Mouse (Mus musculus) hindbrain, embryonic 16.5 days (tissue): ENCODE data around the gene 1110008P14Rik. TPM values are rescaled to one million over a fixed set of nuclear protein-coding genes. Genes with fewer than 3 reads are reported as not detected.

Experiments
- ATAC-seq: fragments of 200-750 bp; cut with Nextera tagmentation; 2 replicates; pipeline ENCODE4 v1.8.0; 2017; ENCODE audit warnings: moderate TSS enrichment, moderate library complexity
- H3K27ac ChIP-seq: fragments of 300-500 bp; sonication (generic); 2 replicates; pipeline ENCODE4 v1.5.1; 2014; ENCODE audit warnings: low read depth, mild to moderate bottlenecking, control low read depth, low read length, moderate library complexity
- H3K27me3 ChIP-seq: fragments of 300-500 bp; sonication (generic); replicated peaks from 2 replicates; pipeline ENCODE4 v1.6.1; 2014; ENCODE audit warnings: low read length; ENCODE audit not compliant: control insufficient read depth, insufficient read depth
- H3K36me3 ChIP-seq: fragments of 300-500 bp; sonication (generic); 2 replicates; pipeline ENCODE4 v1.6.1; 2014; ENCODE audit warnings: mild to moderate bottlenecking, low read length, moderate library complexity, mixed read lengths; ENCODE audit not compliant: control insufficient read depth, insufficient read depth
- H3K4me1 ChIP-seq: fragments of 300-500 bp; sonication (generic); 2 replicates; pipeline ENCODE4 v1.6.1; 2014; ENCODE audit warnings: low read depth, low read length; ENCODE audit not compliant: control insufficient read depth, insufficient read depth
- H3K4me2 ChIP-seq: fragments of 300-500 bp; sonication (generic); 2 replicates; pipeline ENCODE4 v1.6.1; 2014; ENCODE audit warnings: mild to moderate bottlenecking, low read length, control low read depth, moderate library complexity
- H3K4me3 ChIP-seq: fragments of 300-500 bp; sonication (generic); 2 replicates; pipeline ENCODE4 v1.5.1; 2014; ENCODE audit warnings: mild to moderate bottlenecking, low read length, control low read depth, moderate library complexity
- H3K9ac ChIP-seq: fragments of 300-500 bp; sonication (generic); 2 replicates; pipeline ENCODE4 v1.6.1; 2014; ENCODE audit warnings: low read depth, mild to moderate bottlenecking, control low read depth, low read length, moderate library complexity
- H3K9me3 ChIP-seq: fragments of 300-500 bp; sonication (generic); 2 replicates; pipeline ENCODE4 v1.6.1; 2014; ENCODE audit warnings: mild to moderate bottlenecking, low read length, moderate library complexity; ENCODE audit not compliant: control insufficient read depth
- WGBS: fragments of 180-500 bp; shearing (Covaris S2); extraction: QIAGEN DNeasy Blood & Tissue Kit; methylation state at CpG from one replicate; pipeline ENCODE4 v1.1.7; 2014; 5-methylcytosine and 5-hydroxymethylcytosine counted together
- polyA plus RNA-seq: library from polyadenylated mRNA; unstranded; fragments of >200 nt; fragmentation: Nextera tagmentation; extraction: Ambion mirVana; gene quantifications from 2 replicates; pipeline ENCODE4 v1.2.1, GENCODE M21; 2015

1110008P14Rik gene
- polyA plus RNA-seq, 1 experiment from 2014 or later: 196 TPM

DNA sequence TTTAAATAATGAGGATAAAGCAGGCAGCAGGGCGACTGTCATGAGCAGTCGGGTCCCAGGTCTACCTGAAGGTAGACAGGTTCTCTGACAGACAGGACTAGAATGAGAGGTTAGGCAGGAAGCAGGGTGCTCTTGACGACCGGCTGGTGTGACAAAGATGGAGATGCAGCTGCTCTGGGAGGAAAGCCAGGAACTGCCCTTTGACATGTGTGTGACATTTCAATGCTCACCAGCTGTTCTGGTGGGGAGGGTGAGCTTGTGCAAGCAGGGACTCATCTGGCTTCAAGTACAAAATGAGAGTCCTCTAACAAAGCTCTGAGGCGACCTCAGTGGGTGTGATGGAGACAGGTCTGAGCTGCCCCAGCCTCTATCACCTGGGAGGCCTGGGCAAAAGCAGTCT lies 32.2 kb upstream of the 1110008P14Rik start:
- 78% methylated on average over 5 of the region's 5 CpGs for WGBS
- Histone ChIP-seq H3K27me3 (no peaks in the 10 kb centered on the region), H3K4me1 (no peaks in the 10 kb centered on the region), H3K4me3 (no peak overlapping the region), H3K4me2 (no peak overlapping the region), H3K36me3 (peaks cover 38% of the 10 kb centered on the region), H3K9me3 (no peaks in the 10 kb centered on the region), H3K9ac (no peak overlapping the region), H3K27ac (no peak overlapping the region)
- no peak for ATAC-seq

- WGBS: 96% methylated on average over 6 of the region's 6 CpGs
- H3K36me3 ChIP-seq: peaks cover 31% of the 10 kb centered on the region
- no peak overlapping the region for H3K27ac ChIP-seq
- H3K27me3 ChIP-seq: no peaks in the 10 kb centered on the region
- H3K4me2 ChIP-seq: no peak overlapping the region
- ATAC-seq: no peak
- H3K9me3 ChIP-seq: no peaks in the 10 kb centered on the region
- H3K4me1 ChIP-seq: no peaks in the 10 kb centered on the region
- H3K4me3 ChIP-seq: no peak overlapping the region
- no peak overlapping the region for H3K9ac ChIP-seq
Measured at GRCm38 (mm10) chr2:32412742-32413531, 31.2 kb upstream of the 1110008P14Rik start.

- Histone ChIP-seq H3K4me3 (no peak overlapping the region), H3K9me3 (no peaks in the 10 kb centered on the region), H3K36me3 (peaks cover 17% of the 10 kb centered on the region), H3K4me2 (no peak overlapping the region), H3K27ac (no peak overlapping the region), H3K27me3 (no peaks in the 10 kb centered on the region), H3K9ac (no peak overlapping the region), H3K4me1 (no peaks in the 10 kb centered on the region)
- ATAC-seq: no peak
- 86% methylated on average over 7 of the region's 7 CpGs for WGBS
Measured at GRCm38 (mm10) chr2:32411407-32411806, 29.7 kb upstream of the 1110008P14Rik start.

DNA sequence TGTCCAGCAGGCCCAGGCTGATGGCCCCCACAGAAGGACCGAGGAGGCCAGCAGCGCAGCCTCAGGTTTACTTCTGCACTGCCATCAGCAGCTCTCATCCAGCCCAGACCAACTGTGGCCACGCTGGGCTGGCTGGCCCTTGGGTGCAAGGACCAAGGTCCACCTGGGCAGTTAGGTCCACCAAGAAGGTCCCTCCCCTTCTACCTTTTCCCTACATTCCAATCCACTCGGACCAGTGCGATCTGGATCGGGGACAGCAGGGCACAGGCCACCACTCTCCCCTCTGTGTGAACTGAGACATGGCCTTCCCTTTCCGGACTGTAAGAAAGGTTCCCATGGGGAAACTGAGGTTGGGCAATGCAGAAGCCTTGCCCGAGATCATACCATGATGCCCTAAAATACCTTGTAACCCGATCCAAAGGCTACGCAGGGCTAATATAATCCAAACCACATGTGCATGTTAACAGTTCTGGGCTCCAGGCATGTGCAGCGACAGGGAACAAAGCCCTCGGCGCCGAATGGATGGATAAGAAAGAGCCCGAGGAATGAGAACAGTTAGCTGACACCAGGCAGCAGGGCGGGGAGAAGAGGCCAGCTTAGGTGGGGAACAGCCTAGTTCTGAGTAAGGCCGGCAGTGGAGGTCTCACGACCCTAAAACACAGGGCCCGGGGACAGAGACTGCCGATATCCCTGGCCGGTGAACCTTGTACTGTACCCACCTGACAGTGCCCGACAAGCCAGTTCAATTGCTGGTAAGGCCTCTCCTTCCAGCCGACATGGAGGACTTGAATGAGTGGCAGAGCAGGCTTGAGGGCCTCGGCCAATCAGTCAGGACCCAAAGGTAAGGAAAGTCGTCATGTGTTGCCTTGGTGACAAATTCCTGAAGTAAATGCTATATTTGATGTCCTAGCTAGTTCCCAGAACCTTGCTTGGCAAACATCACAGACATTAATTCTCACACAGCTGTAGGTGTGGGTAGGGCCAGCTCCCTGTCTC lies 27.0 kb upstream of the 1110008P14Rik start:
- no peaks in the 10 kb centered on the region; the same call in 1 of the 2 replicates for H3K36me3 ChIP-seq
- H3K9ac ChIP-seq: no peak overlapping the region
- no peaks in the 10 kb centered on the region for H3K4me1 ChIP-seq
- no peak overlapping the region for H3K27ac ChIP-seq
- H3K9me3 ChIP-seq: no peaks in the 10 kb centered on the region
- no peaks in the 10 kb centered on the region for H3K27me3 ChIP-seq
- H3K4me3 ChIP-seq: no peak overlapping the region
- ATAC-seq: no peak
- H3K4me2 ChIP-seq: no peak overlapping the region
- WGBS: 77% methylated on average over 25 of the region's 25 CpGs

DNA sequence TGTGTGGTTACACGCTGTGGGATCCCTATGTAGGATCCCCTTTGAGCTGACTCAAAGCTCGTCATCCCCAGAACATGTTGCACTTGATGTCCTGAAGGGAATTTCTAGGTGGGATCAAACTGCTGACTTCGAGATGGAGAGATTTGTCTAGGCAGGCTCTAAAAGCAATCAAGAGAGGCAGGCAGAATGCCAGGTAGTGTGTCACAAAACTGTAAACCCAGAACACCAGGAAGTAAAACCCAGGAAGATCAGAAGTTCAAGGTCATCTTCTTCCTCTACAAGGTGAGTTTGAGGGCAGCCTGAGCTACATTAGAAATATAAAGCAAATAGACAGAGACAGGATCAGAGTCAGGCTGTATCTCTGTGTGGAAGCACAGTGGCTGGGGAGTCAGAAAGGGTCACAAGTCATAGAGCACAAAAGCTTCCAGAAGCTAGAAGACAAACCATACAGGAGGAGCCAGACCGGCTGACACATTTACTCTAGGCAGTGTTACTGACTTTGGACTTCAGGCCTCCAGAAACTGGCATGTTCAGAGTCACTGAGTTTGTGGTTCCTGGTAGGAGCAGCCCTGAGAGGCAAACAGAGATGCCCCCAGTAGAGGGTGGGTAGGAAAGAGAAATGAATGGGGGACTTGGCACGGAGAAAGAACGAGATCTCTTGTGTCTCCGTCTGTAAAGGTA lies 25.5 kb upstream of the 1110008P14Rik start:
- H3K9ac ChIP-seq: no peak overlapping the region
- no peak overlapping the region for H3K4me2 ChIP-seq
- WGBS: 86% methylated on average over 7 of the region's 7 CpGs
- no peaks in the 10 kb centered on the region for H3K9me3 ChIP-seq
- no peak for ATAC-seq
- no peaks in the 10 kb centered on the region for H3K4me1 ChIP-seq
- no peaks in the 10 kb centered on the region for H3K27me3 ChIP-seq
- H3K36me3 ChIP-seq: 0 out of 2 replicates have a peak, but pooled peaks cover 7% of the 10 kb centered on the region
- H3K4me3 ChIP-seq: no peak overlapping the region
- H3K27ac ChIP-seq: no peak overlapping the region

DNA sequence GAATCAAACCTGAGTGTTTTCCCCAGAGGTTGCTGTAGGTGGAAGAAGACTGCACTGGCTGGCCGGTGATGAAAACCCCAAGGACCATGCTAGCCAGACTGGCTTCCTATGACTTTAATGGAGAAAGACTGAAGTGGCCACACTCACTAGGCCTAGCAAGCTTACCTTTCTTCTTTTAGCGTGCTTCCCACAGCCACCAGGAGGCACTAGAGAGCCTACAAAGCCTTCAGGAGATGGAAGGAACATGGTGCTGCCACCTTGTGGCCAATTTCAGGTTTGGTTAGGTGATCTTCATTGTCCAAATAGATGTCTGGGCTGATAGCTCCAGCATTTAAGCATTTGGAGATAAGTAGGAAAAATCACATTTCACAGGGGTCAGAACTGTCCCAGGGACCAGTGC lies 22.9 kb upstream of the 1110008P14Rik start:
- Histone ChIP-seq H3K27me3 (no peaks in the 10 kb centered on the region), H3K36me3 (peaks cover 16% of the 10 kb centered on the region; the same call in 1 of the 2 replicates), H3K9ac (no peak overlapping the region), H3K4me3 (no peak overlapping the region), H3K27ac (no peak overlapping the region; the same call in 1 of the 2 replicates), H3K9me3 (no peaks in the 10 kb centered on the region), H3K4me2 (no peak overlapping the region), H3K4me1 (no peaks in the 10 kb centered on the region)
- ATAC-seq: peak; percentile 35
- 16% methylated on average over 2 of the region's 2 CpGs for WGBS

- no peaks in the 10 kb centered on the region for H3K9me3 ChIP-seq
- peak overlapping the region; percentile 85 for H3K4me3 ChIP-seq
- peak overlapping the region; percentile 94 for H3K9ac ChIP-seq
- H3K4me2 ChIP-seq: peak overlapping the region; percentile 93
- H3K27ac ChIP-seq: peak overlapping the region; percentile 91
- 2% methylated on average over 15 of the region's 15 CpGs for WGBS
- H3K27me3 ChIP-seq: no peaks in the 10 kb centered on the region
- H3K4me1 ChIP-seq: peaks cover 17% of the 10 kb centered on the region
- peaks cover 5% of the 10 kb centered on the region; the same call in 1 of the 2 replicates for H3K36me3 ChIP-seq
- no peak for ATAC-seq
Measured at GRCm38 (mm10) chr2:32396695-32397094, 15.0 kb upstream of the 1110008P14Rik start.

DNA sequence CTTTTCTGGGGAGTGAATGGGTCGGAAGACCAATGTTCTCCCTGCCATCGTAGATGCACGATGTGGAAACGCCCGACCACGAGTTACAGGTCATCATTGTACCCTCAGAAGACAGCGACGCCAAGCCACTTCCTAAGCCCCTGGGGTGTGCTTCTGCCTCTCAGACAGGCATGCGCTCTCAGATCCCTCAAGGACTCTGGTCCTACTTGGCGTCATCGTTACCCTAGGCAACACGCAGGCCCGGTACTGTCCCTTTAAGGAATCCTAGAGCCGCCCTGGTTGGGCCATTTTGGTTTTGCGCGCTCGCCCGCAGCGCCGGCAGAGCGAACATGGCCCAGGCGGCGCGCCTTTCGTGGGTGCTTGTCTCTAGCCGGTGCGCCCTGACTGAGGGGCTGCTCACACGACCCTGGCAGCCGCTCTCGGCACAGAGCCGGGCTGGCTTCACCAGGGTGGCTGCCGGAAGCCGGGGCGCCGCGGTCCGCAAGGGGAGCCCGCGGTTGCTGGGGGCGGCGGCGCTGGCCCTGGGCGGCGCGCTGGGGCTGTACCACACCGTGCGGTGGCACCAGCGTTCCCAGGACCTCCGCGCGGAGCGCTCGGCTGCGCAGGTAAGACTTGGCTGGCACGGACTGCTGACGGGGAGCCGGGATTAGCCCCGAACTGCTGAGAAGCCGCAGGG lies 14.3 kb upstream of the 1110008P14Rik start:
- peaks cover 5% of the 10 kb centered on the region; the same call in 1 of the 2 replicates for H3K36me3 ChIP-seq
- H3K9ac ChIP-seq: peak overlapping the region; percentile 94
- WGBS: 0% methylated on average over 54 of the region's 59 CpGs
- no peaks in the 10 kb centered on the region for H3K27me3 ChIP-seq
- H3K4me2 ChIP-seq: peak overlapping the region; percentile 93
- peak; percentile 97 for ATAC-seq
- peak overlapping the region; percentile 85 for H3K4me3 ChIP-seq
- H3K4me1 ChIP-seq: peaks cover 17% of the 10 kb centered on the region
- no peaks in the 10 kb centered on the region for H3K9me3 ChIP-seq
- peak overlapping the region; percentile 91 for H3K27ac ChIP-seq
